Mouse (Mus musculus): ENCODE measurements around the gene Gm3453. TPM values are rescaled to one million over a fixed set of nuclear protein-coding genes. Genes with fewer than 3 reads are reported as not detected.
"Not testable (repeated sequence)": the region's sequence is repeated elsewhere in the genome, so short reads cannot be mapped to it uniquely, and the experiment has no call there.

The Gm3453 gene
- total RNA-seq (2021), result not detected
- long read RNA-seq, experiment 1, result 0 reads
- long read RNA-seq, experiment 2, result 0 reads

DNA sequence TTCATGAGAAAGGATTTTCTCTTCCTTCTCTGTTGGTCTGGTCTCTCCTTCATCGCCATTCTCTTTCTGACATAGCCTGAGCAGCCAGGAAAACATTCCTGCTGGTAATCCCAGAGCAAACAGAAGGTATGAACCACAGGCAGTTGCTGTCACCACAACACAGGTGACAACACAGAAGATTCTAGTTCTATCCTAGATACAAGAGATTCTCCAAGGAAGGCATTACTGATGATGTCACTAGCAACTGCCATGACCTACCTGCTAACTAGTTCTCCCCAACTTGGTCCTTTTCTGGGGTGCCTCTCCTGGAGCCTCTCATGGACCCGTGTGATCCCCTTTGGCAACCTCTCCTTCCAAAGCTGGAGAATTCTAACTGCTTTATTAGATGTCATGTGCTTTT, at the start of gene Gm3453:
TSS of gene Gm3453 (minus strand) at position 101 of the 400 bp plus-strand sequence.
- DNase-seq, result not testable (repeated sequence)

DNA sequence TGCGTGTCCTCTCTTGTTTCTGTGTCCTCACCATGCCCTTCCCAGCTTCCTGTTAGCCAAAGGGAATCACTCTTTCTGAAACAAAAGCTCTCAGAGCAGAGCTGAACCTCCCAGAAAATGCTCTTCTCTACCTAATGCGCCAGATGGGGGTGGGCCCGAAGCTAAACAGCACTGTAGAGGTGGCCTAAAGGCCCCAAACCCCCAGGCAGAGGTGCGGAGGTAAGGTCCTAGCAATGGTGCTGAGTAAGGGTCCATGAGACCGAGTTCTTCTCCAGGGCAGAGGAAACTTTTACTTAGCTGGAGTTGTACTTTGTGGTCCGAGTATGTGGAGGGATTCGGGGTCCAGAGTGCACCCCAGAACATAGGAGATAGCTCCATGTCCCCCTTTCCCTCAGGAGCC, 8.2 kb upstream of the Gm3453 start:
- not testable (repeated sequence) for DNase-seq

DNA sequence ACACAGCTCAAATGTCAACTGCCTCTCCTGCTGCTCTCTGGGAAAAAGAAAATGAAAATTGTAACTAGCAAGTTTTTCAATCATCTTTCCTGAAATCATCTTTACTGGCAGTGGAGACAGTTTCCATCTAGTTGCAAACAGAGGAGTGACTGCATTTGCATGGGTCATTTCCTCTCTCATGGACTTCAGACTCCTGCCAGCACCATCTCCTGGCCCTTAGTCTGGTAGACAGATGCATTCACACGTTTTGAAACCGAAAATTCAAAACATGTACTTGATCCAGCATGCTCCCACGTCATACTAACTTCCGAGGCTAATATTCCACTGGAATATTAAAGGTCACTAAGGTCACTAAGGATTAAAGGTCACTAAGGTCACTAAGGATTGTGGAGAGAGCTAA, 16.5 kb downstream of the Gm3453 start:
- not testable (repeated sequence) for DNase-seq

DNA sequence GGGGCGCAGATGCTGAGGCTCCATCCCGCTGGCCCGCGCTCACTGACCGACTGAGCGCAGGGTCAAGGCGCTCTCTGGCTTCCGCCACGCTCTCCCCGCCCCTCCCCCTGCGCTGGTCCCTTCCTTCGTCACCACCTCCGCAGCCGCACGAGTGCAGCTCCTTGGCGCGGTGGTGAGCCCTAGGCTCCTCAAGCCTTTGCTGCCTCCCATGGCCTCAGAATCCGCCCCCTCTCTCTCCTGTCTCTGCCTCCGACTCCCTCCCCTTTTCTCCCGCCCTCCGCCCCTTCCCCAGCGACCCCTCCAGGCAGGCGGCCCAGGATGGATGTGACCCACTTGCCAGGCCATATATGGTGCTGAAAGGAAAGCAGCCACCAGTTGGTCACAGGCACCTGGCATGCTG, 17.3 kb downstream of the Gm3453 start, which contains the start of gene Gm3248:
TSS of gene Gm3248 (minus strand) at position 111 of the 400 bp plus-strand sequence.
- DNase-seq, result peak; percentile 28 to 39

DNA sequence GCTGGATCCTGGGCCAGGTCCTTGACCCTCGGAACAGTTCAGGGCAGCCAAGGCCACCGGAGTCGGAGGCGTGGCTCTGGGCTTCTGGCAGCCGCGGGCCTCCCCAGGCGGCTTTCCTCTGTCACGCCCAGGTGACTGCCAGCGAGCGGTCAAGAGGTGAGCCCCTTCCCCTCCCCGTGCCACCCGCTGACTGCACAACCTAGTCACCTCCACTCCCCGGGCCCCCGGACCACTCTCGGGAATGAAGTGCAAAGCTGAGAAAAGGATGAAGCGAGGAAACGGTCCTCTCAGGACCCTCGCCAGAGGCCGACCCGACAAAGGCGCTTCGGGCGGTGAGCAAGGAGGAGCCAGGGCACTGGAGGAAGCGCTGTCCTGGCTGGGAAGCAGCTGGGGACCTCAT, 17.8 kb downstream of the Gm3453 start:
- peak in 1 of 2 experiments; percentile 0 for DNase-seq

DNA sequence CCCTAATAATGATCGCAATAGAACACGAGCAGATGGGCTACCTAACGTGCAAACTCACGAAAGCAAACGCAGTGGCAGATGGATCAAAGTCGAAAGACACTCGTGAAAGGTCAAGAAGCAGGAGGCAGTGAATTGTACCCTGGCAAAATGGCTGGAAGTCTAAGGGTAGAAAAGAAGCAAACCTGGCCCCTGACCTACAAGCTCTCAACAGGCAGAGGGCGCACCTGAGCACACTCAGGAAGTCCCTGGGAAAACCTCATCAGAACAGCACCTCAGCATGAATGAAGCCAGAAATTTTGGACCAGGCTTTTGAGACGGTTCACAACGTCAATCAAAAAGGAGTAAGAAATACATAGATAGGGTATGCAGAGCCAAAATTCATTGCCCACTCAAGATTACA, 18.5 kb downstream of the Gm3453 start:
- not testable (repeated sequence) for DNase-seq

DNA sequence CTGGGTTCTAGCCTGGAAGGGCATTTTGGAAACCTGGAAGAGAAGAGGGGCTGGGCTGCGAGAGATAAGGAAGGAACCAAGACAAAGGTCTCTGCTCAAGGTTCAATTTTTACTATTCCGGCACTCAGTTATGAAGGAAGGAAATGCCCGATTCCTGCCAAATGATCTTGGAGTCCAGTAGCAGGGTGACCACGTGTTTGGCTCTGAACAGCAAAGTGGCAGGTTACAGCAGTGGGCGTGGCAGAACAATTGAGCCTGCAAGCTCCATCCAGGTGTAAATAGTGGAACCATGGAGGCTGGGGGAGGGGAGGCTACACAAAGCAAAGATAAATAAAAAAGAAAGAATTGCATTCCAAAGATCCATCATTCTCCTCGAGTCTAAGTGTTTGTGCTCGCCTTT, 55.7 kb downstream of the Gm3453 start:
- not testable (repeated sequence) for DNase-seq

Other genes starting within 250 kb of the Gm3453 start
- under 1 TPM in 1 of 2 experiments, not detected in 1; 0.30 TPM for gene Gm3373, start 237.6 kb downstream of the Gm3453 start, total RNA-seq (2021)
- under 1 TPM; 0.43 to 0.46 TPM for gene Gm3383, start 171.2 kb downstream of the Gm3453 start, total RNA-seq (2021)
- gene Gm3424, start 148.8 kb downstream of the Gm3453 start, total RNA-seq (2021), result not detected
- gene Gm8237, start 98.8 kb downstream of the Gm3453 start, total RNA-seq (2021), result under 1 TPM in 1 of 2 experiments, not detected in 1; 0.20 TPM
- under 1 TPM in 1 of 2 experiments, not detected in 1; 0.20 TPM for gene Gm3248, start 17.4 kb downstream of the Gm3453 start, total RNA-seq (2021)
- gene Gm6337, start 79.1 kb upstream of the Gm3453 start, total RNA-seq (2021), result not detected
- not detected for gene Gm8206, start 114.8 kb upstream of the Gm3453 start, total RNA-seq (2021)
- gene Gm3468, start 129.5 kb upstream of the Gm3453 start, total RNA-seq (2021), result under 1 TPM in 1 of 2 experiments, not detected in 1; 0.20 TPM
- gene Gm3476, start 146.7 kb upstream of the Gm3453 start, total RNA-seq (2021), result not detected
- not detected for gene Gm21560, start 240.2 kb upstream of the Gm3453 start, total RNA-seq (2021)